Mouse (Mus musculus): ENCODE measurements around the gene Olfr770.
"Not testable (repeated sequence)": the region's sequence is repeated elsewhere in the genome, so short reads cannot be mapped to it uniquely, and the experiment has no call there.

The Olfr770 gene

GRCm38 (mm10) chr10:129138898-129139297, at the start of gene Olfr770:
Gene Olfr770 (minus strand): TSS chr10:129138998.
- no peak for DNase-seq (ENCODE audit: extremely low spot score)

GRCm38 (mm10) chr10:129187319-129187718, 48.5 kb upstream of the Olfr770 start, which contains the start of gene Olfr773:
Gene Olfr773 (minus strand): TSS chr10:129187419.
- DNase-seq (ENCODE audit: extremely low spot score) = not testable (repeated sequence)

DNA sequence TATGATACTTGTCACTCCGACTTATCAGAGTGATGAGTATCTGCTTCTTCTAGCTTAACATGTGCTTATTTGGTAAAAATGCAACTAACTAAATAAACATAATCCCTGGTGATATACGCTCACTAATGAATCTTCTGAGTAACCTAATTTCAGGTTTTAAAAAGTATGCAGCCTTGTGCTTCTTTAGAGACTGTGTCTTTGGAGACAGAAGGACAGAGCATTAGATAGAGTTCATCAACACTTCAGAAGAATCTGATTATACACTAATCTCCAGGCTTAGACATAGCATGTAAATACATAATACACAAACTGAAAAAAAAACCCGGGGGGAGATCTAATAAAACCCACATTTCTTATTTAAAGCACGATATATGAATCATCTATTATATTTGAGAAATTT, 39.0 kb upstream of the Olfr770 start, which contains the start of gene Olfr772:
Olfr772 (minus strand) TSS at position 101 of the 400 bp plus-strand sequence.
- DNase-seq (ENCODE audit: extremely low spot score) = not testable (repeated sequence)

DNA sequence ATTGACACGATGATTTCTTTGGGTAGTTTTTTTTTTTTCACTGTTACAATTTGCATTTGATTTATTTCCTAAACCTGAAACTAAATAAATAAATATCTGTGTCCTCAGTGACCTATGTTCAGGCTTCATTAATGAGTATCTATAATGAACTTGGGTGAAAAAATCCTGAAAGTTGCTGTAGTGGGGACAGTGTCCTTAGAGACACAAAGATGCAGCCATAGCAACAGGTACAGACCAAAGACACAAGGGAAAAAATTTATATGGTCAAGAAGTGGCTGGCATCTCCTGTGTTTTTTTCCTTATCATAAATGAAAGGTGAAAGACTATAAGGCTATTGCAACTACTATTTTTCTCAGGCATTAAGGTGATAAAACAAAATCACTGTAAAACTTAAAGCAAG, 25.9 kb upstream of the Olfr770 start, which contains the start of gene Olfr771:
Olfr771 (minus strand) TSS at position 101 of the 400 bp plus-strand sequence.
- no peak for DNase-seq (ENCODE audit: extremely low spot score)

DNA sequence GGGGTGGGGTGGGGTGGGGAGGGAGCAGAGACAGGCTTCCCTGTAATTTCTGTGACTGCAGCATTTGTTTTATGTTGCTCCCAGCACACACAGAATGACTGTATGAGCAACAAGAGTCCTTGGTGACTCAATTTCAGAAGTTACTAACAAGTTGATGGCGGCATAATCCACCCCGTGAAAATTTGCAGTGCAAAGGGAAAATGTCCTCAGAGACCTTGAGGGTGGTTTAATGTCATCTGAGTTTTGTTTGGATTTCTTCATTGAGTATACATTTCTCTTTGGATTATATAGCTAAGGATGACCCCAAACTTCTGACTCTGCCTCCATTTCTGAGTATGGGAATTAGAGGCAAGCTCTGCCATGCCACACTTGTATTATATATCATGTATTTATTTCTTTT, 21.0 kb downstream of the Olfr770 start, which contains the start of gene Olfr769:
Olfr769 (minus strand) TSS at position 101 of the 400 bp plus-strand sequence.
- DNase-seq (ENCODE audit: extremely low spot score) = no peak

- no peak for DNase-seq (ENCODE audit: extremely low spot score)
These were observed 23.7 kb downstream of the Olfr770 start for GRCm38 (mm10) chr10:129115146-129115545.

DNA sequence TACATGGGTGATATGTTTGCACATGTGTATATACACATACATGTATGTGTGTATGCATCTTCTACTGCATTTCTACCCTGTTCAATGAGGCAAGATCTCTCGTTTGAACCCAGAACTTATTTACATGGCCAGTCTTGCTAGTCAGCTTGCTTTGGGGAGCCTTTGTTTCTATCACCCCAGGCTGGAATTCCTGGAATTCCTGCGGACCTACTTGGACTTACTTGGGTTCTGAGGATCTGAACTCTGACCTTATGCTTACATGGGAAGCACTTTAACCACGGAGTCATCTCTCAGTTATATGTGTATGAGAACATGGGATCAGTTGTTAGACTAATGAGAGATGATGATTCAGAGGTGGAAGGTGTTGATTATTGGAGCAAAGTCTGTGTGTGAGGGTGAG, 37.6 kb downstream of the Olfr770 start:
- DNase-seq (ENCODE audit: extremely low spot score) = no peak

DNA sequence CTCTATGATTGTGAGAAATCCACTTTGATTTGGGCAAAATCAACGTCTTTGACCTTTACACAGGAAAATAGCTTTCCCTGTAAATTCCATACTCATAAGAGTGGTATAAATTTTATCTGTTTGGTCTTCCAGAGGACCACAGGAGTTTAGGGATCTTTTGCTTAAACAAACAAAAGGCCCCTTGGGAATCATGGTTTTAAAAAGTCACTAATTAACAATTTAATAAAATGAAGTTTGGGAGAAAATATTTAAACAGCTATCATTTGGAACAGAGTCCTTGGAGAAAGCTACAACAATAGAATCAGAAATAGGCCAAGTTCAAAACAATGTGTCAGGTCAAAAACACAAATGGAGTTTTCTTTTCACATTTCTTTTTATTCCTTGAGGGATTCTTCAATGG, 39.5 kb downstream of the Olfr770 start, which contains the start of gene Olfr768:
Olfr768 (minus strand) TSS at position 101 of the 400 bp plus-strand sequence.
- no peak for DNase-seq (ENCODE audit: extremely low spot score)

GRCm38 (mm10) chr10:129082810-129083209, 56.0 kb downstream of the Olfr770 start, which contains the start of gene Olfr767:
Gene Olfr767 (minus strand): TSS chr10:129082910.
- not testable (repeated sequence) for DNase-seq (ENCODE audit: extremely low spot score)
